Mouse (Mus musculus) megakaryocyte, embryonic 14.5 days (primary cell): ENCODE measurements around the gene H2afy2.

Experiments
- FLI1 ChIP-seq: IDR thresholded peaks from 2 replicates; pipeline ENCODE4 v1.6.1; 2012; ENCODE audit warnings: low read length, inconsistent platforms, mixed read lengths
- GATA1 ChIP-seq: IDR thresholded peaks from 3 replicates; pipeline ENCODE4 v1.6.1; 2012; ENCODE audit warnings: mixed read lengths, low read length, inconsistent platforms, borderline replicate concordance

GRCm38 (mm10) chr10:61741306-61741705 is 42.6 kb downstream of the H2afy2 start:
- no peak for TF ChIP-seq GATA1
- no peak for TF ChIP-seq FLI1
